Mouse (Mus musculus) adrenal gland (tissue): ENCODE data around the gene Sgsm1.

Experiments used
- intact Hi-C: fragments of 180-260 bp; cut with DNase I; formaldehyde crosslinking; loops from one replicate; pipeline ENCODE4 v1.15.1; 2025

Sgsm1 gene

GRCm38 (mm10) chr5:113219450-113219849 is 91.1 kb downstream of the Sgsm1 start:
- intact Hi-C loops: no loop called here

GRCm38 (mm10) chr5:113218617-113219235 is 91.9 kb downstream of the Sgsm1 start:
- intact Hi-C loops: no loop called here

GRCm38 (mm10) chr5:113217076-113217475 is 93.5 kb downstream of the Sgsm1 start:
- intact Hi-C loops: no loop called here

- intact Hi-C loops: no loop called here
These were observed 94.1 kb downstream of the Sgsm1 start for GRCm38 (mm10) chr5:113216328-113216960.

GRCm38 (mm10) chr5:113215610-113216011 is 95.0 kb downstream of the Sgsm1 start:
- intact Hi-C loops: no loop called here

GRCm38 (mm10) chr5:113214455-113214854 is 96.1 kb downstream of the Sgsm1 start:
- intact Hi-C loops: no loop called here

- intact Hi-C loops: no loop called here
These were observed 96.5 kb downstream of the Sgsm1 start for GRCm38 (mm10) chr5:113214041-113214440.

GRCm38 (mm10) chr5:113212156-113212835 is 98.3 kb downstream of the Sgsm1 start:
- intact Hi-C loops: no loop called here

- intact Hi-C loops: no loop called here
These were observed 100.3 kb downstream of the Sgsm1 start for GRCm38 (mm10) chr5:113210314-113210713.

- intact Hi-C loops: no loop called here
These were observed 100.7 kb downstream of the Sgsm1 start for GRCm38 (mm10) chr5:113209898-113210297.

- intact Hi-C loops: no loop called here
These were observed 101.2 kb downstream of the Sgsm1 start for GRCm38 (mm10) chr5:113209401-113209750.

GRCm38 (mm10) chr5:113208622-113209400 is 101.8 kb downstream of the Sgsm1 start:
- intact Hi-C loops: no loop called here

- intact Hi-C loops: no loop called here
These were observed 102.5 kb downstream of the Sgsm1 start for GRCm38 (mm10) chr5:113208048-113208447.

GRCm38 (mm10) chr5:113206670-113207352 is 103.8 kb downstream of the Sgsm1 start:
- intact Hi-C loops: no loop called here

GRCm38 (mm10) chr5:113204193-113204592 is 106.4 kb downstream of the Sgsm1 start:
- intact Hi-C loops: no loop called here

GRCm38 (mm10) chr5:113199772-113200134 is 110.8 kb downstream of the Sgsm1 start:
- intact Hi-C loops: no loop called here

- intact Hi-C loops: no loop called here
These were observed 111.3 kb downstream of the Sgsm1 start for GRCm38 (mm10) chr5:113199126-113199771.

- intact Hi-C loops: no loop called here
These were observed 113.4 kb downstream of the Sgsm1 start for GRCm38 (mm10) chr5:113196916-113197794.

- intact Hi-C loops: no loop called here
These were observed 114.7 kb downstream of the Sgsm1 start for GRCm38 (mm10) chr5:113195907-113196306.

GRCm38 (mm10) chr5:113195451-113195850 is 115.1 kb downstream of the Sgsm1 start:
- intact Hi-C loops: no loop called here
